Mouse (Mus musculus) bone marrow macrophage, adult 2 months (primary cell): Measurements from ENCODE around the gene C2cd2. TPM values are rescaled to one million over a fixed set of nuclear protein-coding genes. Genes with fewer than 3 reads are reported as not detected.
A peak's percentile ranks its signal among the peaks of the same experiment; 100 is the strongest.

ENCODE experiments used
- H3K27ac ChIP-seq: 2 replicates; pipeline ENCODE4 v1.5.1; 2012; ENCODE audit warnings: low read depth, low read length; ENCODE audit not compliant: insufficient read depth
- H3K4me1 ChIP-seq: 2 replicates; pipeline ENCODE4 v1.6.1; 2012; ENCODE audit warnings: low read length; ENCODE audit not compliant: control insufficient read depth, insufficient read depth
- H3K4me3 ChIP-seq: 2 replicates; pipeline ENCODE4 v1.5.1; 2012; ENCODE audit warnings: mild to moderate bottlenecking, low read length, moderate library complexity; ENCODE audit not compliant: insufficient read depth
- CTCF ChIP-seq: IDR thresholded peaks from 2 replicates; pipeline ENCODE4 v1.5.1; 2012; ENCODE audit warnings: low read depth, mild to moderate bottlenecking, low read length, moderate library complexity
- POLR2A ChIP-seq: IDR thresholded peaks from 2 replicates; pipeline ENCODE4 v1.6.1; 2012; ENCODE audit warnings: mild to moderate bottlenecking, low read depth, low read length, borderline replicate concordance
- polyA plus RNA-seq: library from polyadenylated mRNA; stranded (reverse); fragments of >200 nt; gene quantifications from 2 replicates; pipeline ENCODE4 v1.2.4, GENCODE M21; 2012; ENCODE audit not compliant: missing spikeins, insufficient read depth, insufficient read length

The C2cd2 gene
- polyA plus RNA-seq, 1 experiment: 13.4 TPM

- no peak overlapping the region for H3K27ac ChIP-seq
- no peaks in the 10 kb centered on the region; the same call in 1 of the 2 replicates for H3K4me1 ChIP-seq
- TF ChIP-seq CTCF: no peak
- TF ChIP-seq POLR2A: no peak
- H3K4me3 ChIP-seq: no peak overlapping the region
These were observed 14.9 kb upstream of the C2cd2 start for GRCm38 (mm10) chr16:97977277-97977676.

GRCm38 (mm10) chr16:97963956-97964540, 1.6 kb upstream of the C2cd2 start:
- no peak overlapping the region for H3K27ac ChIP-seq
- TF ChIP-seq POLR2A (no peak), CTCF (no peak)
- peaks cover 6% of the 10 kb centered on the region for H3K4me1 ChIP-seq
- no peak overlapping the region for H3K4me3 ChIP-seq

DNA sequence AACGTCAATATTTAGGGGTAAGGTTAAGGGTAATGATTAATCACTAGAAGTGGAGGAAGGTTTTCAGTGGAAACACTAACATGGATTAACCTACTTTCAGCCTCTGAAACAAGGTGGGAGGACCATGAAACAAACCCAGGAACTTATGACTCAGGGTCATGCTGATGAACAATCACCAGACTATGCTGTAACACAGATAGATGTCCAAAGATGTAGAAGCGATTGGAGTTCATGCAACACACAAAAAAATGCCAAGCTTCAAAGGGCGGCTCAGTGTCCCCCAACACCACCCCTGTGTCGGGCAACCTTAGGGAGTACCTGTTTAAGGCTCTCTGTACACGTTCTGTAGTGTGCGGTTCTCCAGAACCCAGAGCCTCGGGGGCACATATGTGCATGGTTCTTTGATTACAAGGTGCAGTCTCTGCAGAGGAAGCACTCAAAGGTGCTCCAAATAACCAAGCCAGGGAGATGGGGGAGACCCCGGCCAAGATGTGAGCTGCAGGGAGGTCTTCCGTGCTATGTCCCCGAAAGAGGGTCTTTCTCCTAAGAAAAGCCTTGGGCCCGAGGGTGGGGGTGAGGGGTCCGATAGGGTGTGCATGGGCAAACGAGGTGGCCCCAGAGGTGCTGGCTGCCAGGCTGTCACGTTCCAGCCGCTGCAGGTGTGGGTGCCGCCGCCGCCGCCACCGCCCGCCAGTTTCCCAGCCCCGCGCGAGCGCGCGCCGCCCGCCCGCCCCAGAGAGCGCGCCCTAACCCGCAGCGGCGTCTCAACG, 832 bp downstream of the C2cd2 start:
- peak overlapping the region; percentile 84 for H3K4me3 ChIP-seq
- peaks cover 14% of the 10 kb centered on the region for H3K4me1 ChIP-seq
- TF ChIP-seq CTCF (no peak), POLR2A (no peak)
- peak overlapping the region; percentile 81 for H3K27ac ChIP-seq

DNA sequence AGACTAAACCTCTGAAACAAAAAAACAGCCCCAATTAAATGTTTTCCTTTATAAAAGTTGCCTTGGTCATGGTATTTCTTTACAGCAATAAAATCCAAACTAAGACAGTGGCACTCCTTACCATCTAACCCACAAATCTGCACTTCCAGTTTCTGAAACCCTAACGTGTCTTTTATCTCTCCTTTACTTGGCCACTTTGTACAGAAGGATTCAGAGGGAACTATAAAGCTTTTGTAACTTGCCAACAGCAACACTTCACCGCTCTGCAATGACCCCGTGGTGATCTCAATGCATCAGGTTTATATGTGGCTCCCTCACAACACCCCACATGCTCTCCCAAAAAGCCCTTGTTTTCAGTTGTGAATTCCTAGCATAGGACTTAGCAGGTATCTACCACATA, 2.0 kb downstream of the C2cd2 start:
- Histone ChIP-seq H3K27ac (peak overlapping the region; percentile 29; the same call in 1 of the 2 replicates), H3K4me1 (peaks cover 18% of the 10 kb centered on the region)
- TF ChIP-seq CTCF (no peak), POLR2A (no peak)

GRCm38 (mm10) chr16:97958401-97958973, 3.9 kb downstream of the C2cd2 start:
- H3K27ac ChIP-seq: no peak overlapping the region
- no peak for TF ChIP-seq CTCF
- TF ChIP-seq POLR2A: no peak
- H3K4me1 ChIP-seq: peaks cover 30% of the 10 kb centered on the region
- H3K4me3 ChIP-seq: no peak overlapping the region

More for the DNA sequence above, 2.0 kb downstream of the C2cd2 start:
- no peak overlapping the region for H3K4me3 ChIP-seq

- Histone ChIP-seq H3K4me1 (peaks cover 30% of the 10 kb centered on the region), H3K27ac (no peak overlapping the region), H3K4me3 (no peak overlapping the region)
- no peak for TF ChIP-seq POLR2A
These were observed 4.8 kb downstream of the C2cd2 start for GRCm38 (mm10) chr16:97957626-97958025.

GRCm38 (mm10) chr16:97956011-97956410, 6.4 kb downstream of the C2cd2 start:
- Histone ChIP-seq H3K4me1 (peaks cover 30% of the 10 kb centered on the region), H3K4me3 (no peak overlapping the region), H3K27ac (no peak overlapping the region)
- TF ChIP-seq CTCF (no peak), POLR2A (no peak)

DNA sequence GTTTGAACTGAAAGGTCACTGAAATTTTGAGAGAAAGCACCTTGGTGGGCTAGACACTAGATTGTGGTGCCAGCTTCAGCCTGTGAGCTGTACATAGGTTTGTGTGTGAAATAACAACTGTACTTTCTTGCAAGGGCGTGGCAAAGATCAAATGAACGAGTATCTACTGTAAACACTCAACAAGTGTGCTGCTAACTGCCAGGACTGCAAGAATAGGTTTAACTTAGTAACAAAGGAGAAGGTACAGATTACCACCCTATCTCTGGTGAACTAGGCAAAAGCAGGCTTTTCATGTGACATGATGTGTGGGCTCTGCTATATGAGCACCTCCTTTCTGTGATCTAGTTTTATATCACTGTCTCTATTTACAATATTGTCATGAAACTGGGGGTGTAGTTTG, 9.1 kb downstream of the C2cd2 start:
- Histone ChIP-seq H3K4me3 (no peak overlapping the region), H3K4me1 (peaks cover 24% of the 10 kb centered on the region), H3K27ac (no peak overlapping the region)
- no peak for TF ChIP-seq CTCF
- no peak for TF ChIP-seq POLR2A

DNA sequence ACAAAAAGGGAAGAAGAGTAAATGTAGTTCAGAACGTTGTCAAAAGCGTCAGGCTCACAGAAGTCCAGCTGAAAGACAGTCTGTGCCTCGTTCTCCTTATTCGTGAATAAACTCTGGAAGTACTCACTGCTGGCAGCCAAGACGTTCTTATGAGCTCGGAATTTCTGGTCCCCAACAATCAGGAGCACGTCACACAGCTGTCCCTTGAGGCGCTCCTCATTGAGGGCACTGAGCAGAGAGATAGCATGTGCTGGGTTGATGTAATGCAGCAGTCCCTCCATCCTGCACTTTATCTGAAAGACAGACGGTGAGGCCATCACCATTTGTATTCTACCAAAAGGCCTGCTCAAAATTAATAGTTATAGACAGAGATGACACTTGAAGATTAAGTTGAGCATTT, 9.6 kb downstream of the C2cd2 start:
- Histone ChIP-seq H3K27ac (no peak overlapping the region), H3K4me1 (peaks cover 22% of the 10 kb centered on the region), H3K4me3 (no peak overlapping the region)
- TF ChIP-seq POLR2A (no peak), CTCF (no peak)

- Histone ChIP-seq H3K4me3 (no peak overlapping the region), H3K27ac (no peak overlapping the region), H3K4me1 (peaks cover 19% of the 10 kb centered on the region)
- TF ChIP-seq CTCF (no peak), POLR2A (no peak)
These were observed 10.0 kb downstream of the C2cd2 start for GRCm38 (mm10) chr16:97952371-97952770.
